Mouse (Mus musculus): ENCODE results near the gene Rnf13.

- TF ChIP-seq POLR2A (IDR thresholded peaks at IDR 0.05; ENCODE audit: extremely low read depth, insufficient read depth, low read length) (no peak), CTCF (IDR thresholded peaks at IDR 0.05; ENCODE audit: extremely low read depth, insufficient read depth, low read length) (no peak)
Observed at GRCm38 (mm10) chr3:57833585-57833984, 97.7 kb downstream of the Rnf13 start.

Data from cortical plate, adult 2 months (tissue).